Mouse (Mus musculus) CH12.LX (cell line): ENCODE measurements around the gene Kdr.

Experiments
- BHLHE40 ChIP-seq: IDR thresholded peaks from 2 replicates; pipeline ENCODE4 v1.6.1; 2011; ENCODE audit warnings: mild to moderate bottlenecking, low read depth, low read length, improper control_type of control experiment
- CTCF ChIP-seq, 2 experiments: IDR thresholded peaks in 1 of 2; conservative IDR thresholded peaks in 1 of 2; 2 replicates each; pipeline ENCODE4 v1.5.1; 2011 to 2012; ENCODE audit warnings: low read depth in 2 of 2, low read length in 2 of 2, improper control_type of control experiment in 1 of 2, inconsistent platforms in 1 of 2, mild to moderate bottlenecking in 1 of 2, moderate library complexity in 1 of 2
- MAZ ChIP-seq: IDR thresholded peaks from 2 replicates; pipeline ENCODE4 v1.6.1; 2012; ENCODE audit warnings: low read depth, mild to moderate bottlenecking, inconsistent platforms, low read length, improper control_type of control experiment, moderate library complexity
- POLR2A ChIP-seq: IDR thresholded peaks from 2 replicates; pipeline ENCODE4 v1.6.1; 2011; ENCODE audit warnings: low read depth, mild to moderate bottlenecking, improper control_type of control experiment, low read length
- TBP ChIP-seq: conservative IDR thresholded peaks from 2 replicates; pipeline ENCODE4 v1.6.1; 2011; ENCODE audit warnings: low read depth, low read length, improper control_type of control experiment

GRCm38 (mm10) chr5:76006403-76006802 lies 28.1 kb upstream of the Kdr start:
- no peak for TF ChIP-seq CTCF (conservative IDR thresholded peaks at IDR 0.05 in 1 of 2, IDR thresholded peaks at IDR 0.05 in 1 of 2; ENCODE audit: low read depth in 2 of 2, low read length in 2 of 2)
- TF ChIP-seq BHLHE40 = no peak
- TF ChIP-seq TBP = no peak
- no peak for TF ChIP-seq POLR2A
- TF ChIP-seq MAZ = no peak
